Mouse (Mus musculus): Measurements from ENCODE around the gene Gm10715. TPM values are rescaled to one million over a fixed set of nuclear protein-coding genes. Genes with fewer than 3 reads are reported as not detected.
"Not testable (repeated sequence)": the region's sequence is repeated elsewhere in the genome, so short reads cannot be mapped to it uniquely, and the experiment has no call there.

Gm10715 gene
- not detected in 2 replicates for total RNA-seq (2014; rRNA removed)
- not detected in 2 replicates for polyA plus RNA-seq (2015; fragmentation: Nextera tagmentation; extraction: Ambion mirVana)

DNA sequence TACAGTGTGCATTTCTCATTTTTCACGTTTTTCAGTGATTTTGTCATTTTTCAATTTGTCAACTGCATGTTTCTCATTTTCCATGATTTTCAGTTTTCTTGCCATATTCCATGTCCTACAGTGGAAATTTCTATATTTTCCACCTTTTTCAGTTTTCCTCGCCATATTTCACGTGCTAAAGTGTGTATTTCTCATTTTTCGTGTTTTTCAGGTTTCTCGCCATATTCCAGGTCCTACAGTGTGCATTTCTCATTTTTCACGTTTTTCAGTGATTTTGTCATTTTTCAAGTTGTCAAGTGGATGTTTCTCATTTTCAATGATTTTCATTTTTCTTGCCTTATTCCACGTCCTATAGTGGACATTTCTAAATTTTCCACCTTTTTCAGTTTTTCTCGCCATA, at the start of gene Gm10715:
Gm10715 (plus strand) TSS at position 301 of the 400 bp plus-strand sequence.
- H3K27me3 ChIP-seq (ENCODE audit: insufficient read depth, low read length); H3K36me3 ChIP-seq (ENCODE audit: insufficient read depth); H3K27ac ChIP-seq (ENCODE audit: low read depth, low read length); H3K9ac ChIP-seq; H3K4me2 ChIP-seq (ENCODE audit: low read depth); H3K9me3 ChIP-seq (ENCODE audit: low read length); H3K4me3 ChIP-seq (ENCODE audit: low read depth, low read length); ATAC-seq; H3K4me1 ChIP-seq (ENCODE audit: insufficient read depth); DNase-seq: not testable (repeated sequence)
- WGBS: 85% methylated on average over 6 of the region's 8 CpGs

DNA sequence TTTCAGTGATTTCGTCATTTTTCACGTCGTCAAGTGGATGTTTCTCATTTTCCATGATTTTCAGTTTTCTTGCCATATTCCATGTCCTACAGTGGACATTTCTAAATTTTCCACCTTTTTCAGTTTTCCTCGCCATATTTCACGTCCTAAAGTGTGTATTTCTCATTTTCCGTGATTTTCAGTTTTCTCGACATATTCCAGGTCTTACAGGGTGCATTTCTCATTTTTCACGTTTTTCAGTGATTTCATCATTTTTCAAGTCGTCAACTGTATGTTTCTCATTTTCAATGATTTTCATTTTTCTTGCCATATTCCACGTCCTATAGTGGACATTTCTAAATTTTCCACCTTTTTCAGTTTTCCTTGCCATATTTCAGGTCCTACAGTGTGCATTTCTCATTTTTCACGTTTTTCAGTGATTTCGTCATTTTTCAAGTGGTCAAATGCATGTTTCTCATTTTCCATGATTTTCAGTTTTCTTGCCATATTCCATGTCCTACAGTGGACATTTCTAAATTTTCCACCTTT, 36.2 kb upstream of the Gm10715 start, which contains the start of gene Gm10722:
Gm10722 (plus strand) TSS at position 478 of the 528 bp plus-strand sequence.
- H3K36me3 ChIP-seq (ENCODE audit: insufficient read depth); H3K4me1 ChIP-seq (ENCODE audit: insufficient read depth); H3K4me2 ChIP-seq (ENCODE audit: low read depth); H3K27ac ChIP-seq (ENCODE audit: low read depth, low read length); H3K4me3 ChIP-seq (ENCODE audit: low read depth, low read length); ATAC-seq; H3K9me3 ChIP-seq (ENCODE audit: low read length); H3K9ac ChIP-seq; H3K27me3 ChIP-seq (ENCODE audit: insufficient read depth, low read length): not testable (repeated sequence)
- peak; percentile 30 for DNase-seq
- WGBS: 70% methylated on average over 12 of the region's 12 CpGs

DNA sequence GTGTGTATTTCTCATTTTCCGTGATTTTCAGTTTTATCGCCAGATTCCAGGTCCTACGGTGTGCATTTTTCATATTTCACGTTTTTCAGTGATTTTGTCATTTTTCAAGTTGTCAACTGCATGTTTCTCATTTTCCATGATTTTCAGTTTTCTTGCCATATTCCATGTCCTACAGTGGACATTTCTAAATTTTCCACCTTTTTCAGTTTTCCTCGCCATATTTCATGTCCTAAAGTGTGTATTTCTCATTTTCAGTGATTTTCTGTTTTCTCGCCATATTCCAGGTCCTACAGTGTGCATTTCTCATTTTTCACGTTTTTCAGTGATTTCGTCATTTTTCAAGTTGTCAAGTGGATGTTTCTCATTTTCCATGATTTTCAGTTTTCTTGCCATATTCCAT, 35.7 kb upstream of the Gm10715 start:
- H3K4me2 ChIP-seq (ENCODE audit: low read depth); H3K4me3 ChIP-seq (ENCODE audit: low read depth, low read length); H3K4me1 ChIP-seq (ENCODE audit: insufficient read depth); H3K27me3 ChIP-seq (ENCODE audit: insufficient read depth, low read length); H3K36me3 ChIP-seq (ENCODE audit: insufficient read depth); ATAC-seq; H3K9me3 ChIP-seq (ENCODE audit: low read length); DNase-seq; H3K27ac ChIP-seq (ENCODE audit: low read depth, low read length); H3K9ac ChIP-seq: not testable (repeated sequence)
- 66% methylated on average over 8 of the region's 8 CpGs for WGBS

DNA sequence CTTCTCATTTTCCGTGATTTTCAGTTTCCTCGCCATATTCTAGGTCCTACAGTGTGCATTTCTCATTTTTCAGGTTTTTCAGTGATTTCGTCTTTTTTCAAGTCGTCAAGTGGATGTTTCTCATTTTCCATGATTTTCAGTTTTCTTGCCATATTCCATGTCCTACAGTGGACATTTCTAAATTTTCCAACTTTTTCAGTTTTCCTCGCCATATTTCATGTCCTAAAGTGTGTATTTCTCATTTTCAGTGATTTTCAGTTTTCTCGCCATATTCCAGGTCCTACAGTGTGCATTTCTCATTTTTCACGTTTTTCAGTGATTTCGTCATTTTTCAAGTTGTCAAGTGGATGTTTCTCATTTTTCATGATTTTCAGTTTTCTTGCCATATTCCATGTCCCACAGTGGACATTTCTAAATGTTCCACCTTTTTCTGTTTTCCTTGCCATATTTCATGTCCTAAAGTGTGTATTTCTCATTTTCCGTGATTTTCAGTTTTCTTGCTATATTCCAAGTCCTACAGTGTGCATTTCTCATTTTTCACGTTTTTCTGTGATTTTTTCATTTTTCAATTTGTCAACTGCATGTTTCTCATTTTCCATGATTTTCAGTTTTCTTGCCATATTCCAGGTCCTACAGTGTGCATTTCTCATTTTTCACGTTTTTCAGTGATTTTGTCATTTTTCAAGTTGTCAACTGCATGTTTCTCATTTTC, 34.6 kb upstream of the Gm10715 start:
- not testable (repeated sequence) for H3K9me3 ChIP-seq (ENCODE audit: low read length); H3K4me1 ChIP-seq (ENCODE audit: insufficient read depth); H3K36me3 ChIP-seq (ENCODE audit: insufficient read depth); H3K9ac ChIP-seq; H3K27me3 ChIP-seq (ENCODE audit: insufficient read depth, low read length); H3K4me3 ChIP-seq (ENCODE audit: low read depth, low read length); H3K27ac ChIP-seq (ENCODE audit: low read depth, low read length); H3K4me2 ChIP-seq (ENCODE audit: low read depth)
- peak; percentile 78 for ATAC-seq
- DNase-seq: peak; percentile 22
- 62% methylated on average over 8 of the region's 11 CpGs for WGBS

DNA sequence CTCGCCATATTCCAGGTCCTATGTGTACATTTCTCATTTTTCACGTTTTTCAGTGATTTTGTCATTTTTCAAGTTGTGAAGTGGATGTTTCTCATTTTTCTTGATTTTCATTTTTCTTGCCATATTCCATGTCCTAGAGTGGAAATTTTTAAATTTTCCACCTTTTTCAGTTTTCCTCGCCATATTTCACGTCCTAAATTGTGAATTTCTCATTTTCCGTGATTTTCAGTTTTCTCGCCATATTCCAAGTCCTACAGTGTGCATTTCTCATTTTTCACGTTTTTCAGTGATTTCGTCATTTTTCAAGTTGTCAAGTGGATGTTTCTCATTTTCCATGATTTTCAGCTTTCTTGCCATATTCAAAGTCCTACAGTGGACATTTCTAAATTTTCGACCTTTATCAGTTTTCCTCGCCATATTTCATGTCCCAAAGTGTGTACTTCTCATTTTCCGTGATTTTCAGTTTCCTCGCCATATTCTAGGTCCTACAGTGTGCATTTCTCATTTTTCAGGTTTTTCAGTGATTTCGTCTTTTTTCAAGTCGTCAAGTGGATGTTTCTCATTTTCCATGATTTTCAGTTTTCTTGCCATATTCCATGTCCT, 33.8 kb upstream of the Gm10715 start, which contains the start of gene Gm11168:
Gm11168 (plus strand) TSS at position 553 of the 603 bp plus-strand sequence.
- not testable (repeated sequence) for H3K4me3 ChIP-seq (ENCODE audit: low read depth, low read length); H3K36me3 ChIP-seq (ENCODE audit: insufficient read depth); H3K9me3 ChIP-seq (ENCODE audit: low read length); H3K27ac ChIP-seq (ENCODE audit: low read depth, low read length); H3K4me2 ChIP-seq (ENCODE audit: low read depth); H3K27me3 ChIP-seq (ENCODE audit: insufficient read depth, low read length); ATAC-seq; DNase-seq; H3K9ac ChIP-seq; H3K4me1 ChIP-seq (ENCODE audit: insufficient read depth)
- WGBS: 65% methylated on average over 6 of the region's 14 CpGs

DNA sequence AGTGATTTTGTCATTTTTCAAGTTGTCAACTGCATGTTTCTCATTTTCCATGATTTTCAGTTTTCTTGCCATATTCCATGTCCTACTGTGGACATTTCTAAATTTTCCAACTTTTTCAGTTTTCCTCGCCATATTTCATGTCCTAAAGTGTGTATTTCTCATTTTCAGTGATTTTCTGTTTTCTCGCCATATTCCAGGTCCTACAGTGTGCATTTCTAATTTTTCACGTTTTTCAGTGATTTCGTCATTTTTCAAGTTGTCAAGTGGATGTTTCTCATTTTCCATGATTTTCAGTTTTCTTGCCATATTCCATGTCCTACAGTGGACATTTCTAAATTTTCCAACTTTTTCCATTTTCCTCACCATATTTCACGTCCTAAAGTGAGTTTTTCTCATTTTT, 30.5 kb upstream of the Gm10715 start:
- not testable (repeated sequence) for H3K36me3 ChIP-seq (ENCODE audit: insufficient read depth); DNase-seq; H3K4me3 ChIP-seq (ENCODE audit: low read depth, low read length); H3K9me3 ChIP-seq (ENCODE audit: low read length); H3K4me1 ChIP-seq (ENCODE audit: insufficient read depth); ATAC-seq; H3K4me2 ChIP-seq (ENCODE audit: low read depth); H3K27ac ChIP-seq (ENCODE audit: low read depth, low read length); H3K27me3 ChIP-seq (ENCODE audit: insufficient read depth, low read length); H3K9ac ChIP-seq
- 90% methylated on average over 1 of the region's 5 CpGs for WGBS

DNA sequence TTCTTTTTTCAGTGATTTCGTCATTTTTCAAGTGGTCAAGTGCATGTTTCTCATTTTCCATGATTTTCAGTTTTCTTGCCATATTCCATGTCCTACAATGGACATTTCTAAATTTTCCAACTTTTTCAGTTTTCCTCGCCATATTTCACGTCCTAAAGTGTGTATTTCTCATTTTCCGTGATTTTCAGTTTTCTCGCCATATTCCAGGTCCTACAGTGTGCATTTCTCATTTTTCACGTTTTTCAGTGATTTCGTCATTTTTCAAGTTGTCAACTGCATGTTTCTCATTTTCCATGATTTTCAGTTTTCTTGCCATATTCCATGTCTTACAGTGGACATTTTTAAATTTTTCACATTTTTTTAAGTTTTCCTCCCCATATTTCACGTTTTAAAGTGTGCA, 30.0 kb upstream of the Gm10715 start:
- 79% methylated on average over 7 of the region's 8 CpGs for WGBS
- H3K27me3 ChIP-seq (ENCODE audit: insufficient read depth, low read length); H3K9ac ChIP-seq; H3K9me3 ChIP-seq (ENCODE audit: low read length); H3K4me1 ChIP-seq (ENCODE audit: insufficient read depth); H3K4me3 ChIP-seq (ENCODE audit: low read depth, low read length); H3K27ac ChIP-seq (ENCODE audit: low read depth, low read length); H3K36me3 ChIP-seq (ENCODE audit: insufficient read depth); H3K4me2 ChIP-seq (ENCODE audit: low read depth); DNase-seq: not testable (repeated sequence)
- ATAC-seq: peak; percentile 69

DNA sequence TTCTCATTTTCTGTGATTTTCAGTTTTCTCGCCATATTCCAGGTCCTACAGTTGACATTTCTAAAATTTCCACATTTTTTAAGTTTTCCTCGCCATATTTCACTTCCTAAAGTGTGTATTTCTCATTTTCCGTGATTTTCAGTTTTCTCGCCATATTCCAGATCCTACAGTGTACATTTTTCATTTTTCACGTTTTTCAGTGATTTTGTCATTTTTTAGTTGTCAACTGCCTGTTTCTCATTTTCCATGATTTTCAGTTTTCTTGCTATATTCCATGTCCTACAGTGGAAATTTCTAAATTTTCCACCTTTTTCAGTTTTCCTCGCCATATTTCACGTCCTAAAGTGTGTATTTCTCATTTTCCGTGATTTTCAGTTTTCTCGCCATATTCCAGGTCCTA, 29.4 kb upstream of the Gm10715 start:
- H3K4me1 ChIP-seq (ENCODE audit: insufficient read depth); H3K27me3 ChIP-seq (ENCODE audit: insufficient read depth, low read length); H3K9me3 ChIP-seq (ENCODE audit: low read length); H3K4me3 ChIP-seq (ENCODE audit: low read depth, low read length); H3K36me3 ChIP-seq (ENCODE audit: insufficient read depth); H3K9ac ChIP-seq; H3K27ac ChIP-seq (ENCODE audit: low read depth, low read length); ATAC-seq; H3K4me2 ChIP-seq (ENCODE audit: low read depth): not testable (repeated sequence)
- peak; percentile 12 for DNase-seq
- 71% methylated on average over 6 of the region's 9 CpGs for WGBS

DNA sequence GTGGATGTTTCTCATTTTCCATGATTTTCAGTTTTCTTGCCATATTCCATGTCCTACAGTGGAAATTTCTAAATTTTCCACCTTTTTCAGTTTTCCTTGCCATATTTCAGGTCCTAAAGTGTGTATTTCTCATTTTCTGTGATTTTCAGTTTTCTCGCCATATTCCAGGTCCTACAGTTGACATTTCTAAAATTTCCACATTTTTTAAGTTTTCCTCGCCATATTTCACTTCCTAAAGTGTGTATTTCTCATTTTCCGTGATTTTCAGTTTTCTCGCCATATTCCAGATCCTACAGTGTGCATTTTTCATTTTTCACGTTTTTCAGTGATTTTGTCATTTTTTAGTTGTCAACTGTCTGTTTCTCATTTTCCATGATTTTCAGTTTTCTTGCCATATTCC, 27.3 kb upstream of the Gm10715 start:
- not testable (repeated sequence) for DNase-seq; H3K27ac ChIP-seq (ENCODE audit: low read depth, low read length); H3K9ac ChIP-seq; H3K4me3 ChIP-seq (ENCODE audit: low read depth, low read length); H3K4me1 ChIP-seq (ENCODE audit: insufficient read depth); H3K27me3 ChIP-seq (ENCODE audit: insufficient read depth, low read length); H3K36me3 ChIP-seq (ENCODE audit: insufficient read depth); H3K9me3 ChIP-seq (ENCODE audit: low read length); H3K4me2 ChIP-seq (ENCODE audit: low read depth)
- ATAC-seq: 0 out of 2 replicates have a peak, but pooled peaks have one; percentile 32
- no CpG with 5 or more reads among the region's 5 CpGs for WGBS

DNA sequence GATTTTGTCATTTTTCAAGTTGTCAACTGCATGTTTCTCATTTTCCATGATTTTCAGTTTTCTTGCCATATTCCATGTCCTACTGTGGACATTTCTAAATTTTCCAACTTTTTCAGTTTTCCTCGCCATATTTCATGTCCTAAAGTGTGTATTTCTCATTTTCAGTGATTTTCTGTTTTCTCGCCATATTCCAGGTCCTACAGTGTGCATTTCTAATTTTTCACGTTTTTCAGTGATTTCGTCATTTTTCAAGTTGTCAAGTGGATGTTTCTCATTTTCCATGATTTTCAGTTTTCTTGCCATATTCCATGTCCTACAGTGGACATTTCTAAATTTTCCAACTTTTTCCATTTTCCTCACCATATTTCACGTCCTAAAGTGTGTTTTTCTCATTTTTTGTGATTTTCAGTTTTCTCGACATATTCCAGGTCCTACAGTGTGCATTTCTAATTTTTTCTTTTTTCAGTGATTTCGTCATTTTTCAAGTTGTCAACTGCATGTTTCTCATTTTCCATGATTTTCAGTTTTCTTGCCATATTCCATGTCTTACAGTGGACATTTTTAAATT, 24.5 kb upstream of the Gm10715 start:
- H3K9me3 ChIP-seq (ENCODE audit: low read length); H3K27me3 ChIP-seq (ENCODE audit: insufficient read depth, low read length); H3K9ac ChIP-seq; H3K4me2 ChIP-seq (ENCODE audit: low read depth); ATAC-seq; H3K36me3 ChIP-seq (ENCODE audit: insufficient read depth); H3K4me3 ChIP-seq (ENCODE audit: low read depth, low read length); H3K27ac ChIP-seq (ENCODE audit: low read depth, low read length); H3K4me1 ChIP-seq (ENCODE audit: insufficient read depth); DNase-seq: not testable (repeated sequence)
- whole genome bisulfite sequencing: 95% methylated on average over 2 of the region's 7 CpGs

Data from forebrain, postnatal 0 days (tissue).